Mouse (Mus musculus): Measurements from ENCODE around the gene Gm38655. TPM values are rescaled to one million over a fixed set of nuclear protein-coding genes. Genes with fewer than 3 reads are reported as not detected.

Gene Gm38655
- total and polyA plus RNA-seq, 3 experiments = 0.29 TPM; not detected in 2

DNA sequence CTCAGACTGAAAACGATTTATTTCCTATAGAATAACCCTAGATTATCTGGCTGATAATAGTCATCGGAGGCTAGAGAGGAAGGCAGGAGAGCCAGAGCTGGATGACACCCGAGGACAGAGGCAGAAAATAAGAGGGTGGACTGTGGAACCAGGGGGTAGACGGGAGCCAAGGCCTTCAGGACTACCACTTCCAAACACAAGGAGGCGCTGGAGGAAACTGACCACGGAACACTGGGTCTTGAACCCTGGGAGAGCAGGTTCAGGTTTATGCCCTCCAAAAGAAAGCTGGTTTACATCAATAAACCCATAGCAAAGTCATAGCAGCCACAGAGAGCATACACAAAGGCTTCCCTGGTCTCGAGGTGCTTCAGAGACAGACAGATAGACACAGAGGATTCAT, 51.3 kb downstream of the Gm38655 start:
- Histone ChIP-seq H3K36me3 (ENCODE audit: control insufficient read depth, insufficient read depth, low read length) (no peaks in the 10 kb centered on the region), H3K27ac (no peak overlapping the region), H3K79me2 (replicated peaks; ENCODE audit: control insufficient read depth, insufficient read depth, low read length) (no peaks in the 10 kb centered on the region), H3K4me3 (no peak overlapping the region), H3K27me3 (ENCODE audit: control insufficient read depth, insufficient read depth, low read length) (no peaks in the 10 kb centered on the region), H3K9ac (ENCODE audit: low read depth, low read length) (no peak overlapping the region), H3K4me1 (ENCODE audit: control insufficient read depth, insufficient read depth, low read length) (peaks cover 2% of the 10 kb centered on the region; the same call in 1 of the 2 replicates)
- 32% methylated on average over 7 of the region's 7 CpGs for WGBS
- no peak for TF ChIP-seq EP300 (IDR thresholded peaks at IDR 0.05; ENCODE audit: insufficient read depth, low read depth, low read length)
- no peak for TF ChIP-seq POLR2A (IDR thresholded peaks at IDR 0.05; ENCODE audit: insufficient read depth, low read depth, low read length)
- peak; percentile 61 for TF ChIP-seq CTCF (IDR thresholded peaks at IDR 0.05)
- DNase-seq = no peak
- intact Hi-C loops (cut with DNase I) = no loop called here

Other genes with a start within 250 kb of the Gm38655 start
- gene Mapk8ip3, start 238.5 kb downstream of the Gm38655 start, total RNA-seq (2021) = 10 to 100 TPM; 60.0 to 67.9 TPM
- 74.4 and 105 TPM in 2 replicates for gene Mapk8ip3, start 238.5 kb downstream of the Gm38655 start, polyA plus RNA-seq (2012; rRNA removed)
- gene Jpt2, start 214.8 kb downstream of the Gm38655 start, total RNA-seq (2021) = 1 to 10 TPM; 9.2 TPM
- 4.3 and 5.7 TPM in 2 replicates for gene Jpt2, start 214.8 kb downstream of the Gm38655 start, polyA plus RNA-seq (2012; rRNA removed)
- 1 to 10 TPM; 9.4 to 9.8 TPM for gene Cramp1l, start 159.7 kb downstream of the Gm38655 start, total RNA-seq (2021)
- gene Cramp1l, start 159.7 kb downstream of the Gm38655 start, polyA plus RNA-seq (2012; rRNA removed) = 9.6 and 13.7 TPM in 2 replicates
- gene Ift140, start 159.4 kb downstream of the Gm38655 start, total RNA-seq (2021) = 1 to 10 TPM; 3.1 to 5.0 TPM
- 4.6 and 5.2 TPM in 2 replicates for gene Ift140, start 159.4 kb downstream of the Gm38655 start, polyA plus RNA-seq (2012; rRNA removed)
- 10 to 100 TPM; 40.0 to 45.1 TPM for gene Tmem204, start 91.9 kb downstream of the Gm38655 start, total RNA-seq (2021)
- 77.3 and 82.0 TPM in 2 replicates for gene Tmem204, start 91.9 kb downstream of the Gm38655 start, polyA plus RNA-seq (2012; rRNA removed)
- 10 to 100 TPM; 12.1 to 13.5 TPM for gene Telo2, start 59.5 kb downstream of the Gm38655 start, total RNA-seq (2021)
- gene Telo2, start 59.5 kb downstream of the Gm38655 start, polyA plus RNA-seq (2012; rRNA removed) = 12.7 and 15.5 TPM in 2 replicates
- 1 to 10 TPM; 5.4 to 5.8 TPM for gene Ptx4, start 54.7 kb downstream of the Gm38655 start, total RNA-seq (2021)
- gene Ptx4, start 54.7 kb downstream of the Gm38655 start, polyA plus RNA-seq (2012; rRNA removed) = 0.16 and 0.26 TPM in 2 replicates
- gene Clcn7, start 42.1 kb downstream of the Gm38655 start, total RNA-seq (2021) = 10 to 100 TPM; 25.4 to 28.5 TPM
- gene Clcn7, start 42.1 kb downstream of the Gm38655 start, polyA plus RNA-seq (2012; rRNA removed) = 24.6 and 31.3 TPM in 2 replicates
- not detected for gene Ccdc154, start 13.0 kb downstream of the Gm38655 start, total RNA-seq (2021)
- gene Ccdc154, start 13.0 kb downstream of the Gm38655 start, polyA plus RNA-seq (2012; rRNA removed) = 0.06 TPM in 1 of 2 replicates, not detected in the other
- 10 to 100 TPM; 20.8 to 22.2 TPM for gene BC003965, start 9.1 kb upstream of the Gm38655 start, total RNA-seq (2021)
- gene BC003965, start 9.1 kb upstream of the Gm38655 start, polyA plus RNA-seq (2012; rRNA removed) = 12.1 and 18.6 TPM in 2 replicates
- gene Unkl, start 12.9 kb upstream of the Gm38655 start, total RNA-seq (2021) = 1 to 10 TPM; 7.4 to 7.5 TPM
- gene Unkl, start 12.9 kb upstream of the Gm38655 start, polyA plus RNA-seq (2012; rRNA removed) = 6.6 and 9.1 TPM in 2 replicates
- 10 to 100 TPM; 13.6 to 16.1 TPM for gene Gnptg, start 64.7 kb upstream of the Gm38655 start, total RNA-seq (2021)
- 18.0 and 19.5 TPM in 2 replicates for gene Gnptg, start 64.7 kb upstream of the Gm38655 start, polyA plus RNA-seq (2012; rRNA removed)
- gene Tsr3, start 64.7 kb upstream of the Gm38655 start, total RNA-seq (2021) = 1 to 10 TPM; 6.9 to 8.2 TPM
- gene Tsr3, start 64.7 kb upstream of the Gm38655 start, polyA plus RNA-seq (2012; rRNA removed) = 7.1 TPM in 2 replicates
- gene Baiap3, start 80.9 kb upstream of the Gm38655 start, total RNA-seq (2021) = under 1 TPM; 0.32 to 0.39 TPM
- 0.79 and 1.5 TPM in 2 replicates for gene Baiap3, start 80.9 kb upstream of the Gm38655 start, polyA plus RNA-seq (2012; rRNA removed)
- 10 to 100 TPM; 88.3 to 90.3 TPM for gene Ube2i, start 99.2 kb upstream of the Gm38655 start, total RNA-seq (2021)
- gene Ube2i, start 99.2 kb upstream of the Gm38655 start, polyA plus RNA-seq (2012; rRNA removed) = 69.7 and 94.6 TPM in 2 replicates
- gene Prss34, start 122.9 kb upstream of the Gm38655 start, total RNA-seq (2021) = under 1 TPM; 0.21 to 0.36 TPM
- 0.14 and 0.35 TPM in 2 replicates for gene Prss34, start 122.9 kb upstream of the Gm38655 start, polyA plus RNA-seq (2012; rRNA removed)
- gene Prss28, start 133.2 kb upstream of the Gm38655 start, total RNA-seq (2021) = not detected
- gene Prss28, start 133.2 kb upstream of the Gm38655 start, polyA plus RNA-seq (2012; rRNA removed) = not detected in 2 replicates
- gene Prss29, start 143.2 kb upstream of the Gm38655 start, total RNA-seq (2021) = not detected
- gene Prss29, start 143.2 kb upstream of the Gm38655 start, polyA plus RNA-seq (2012; rRNA removed) = not detected in 2 replicates
- gene Tpsab1, start 170.1 kb upstream of the Gm38655 start, total RNA-seq (2021) = under 1 TPM; 0.70 to 0.82 TPM
- gene Tpsab1, start 170.1 kb upstream of the Gm38655 start, polyA plus RNA-seq (2012; rRNA removed) = 0.12 and 0.31 TPM in 2 replicates
- 1 to 10 TPM; 1.4 to 2.5 TPM for gene Tpsb2, start 190.8 kb upstream of the Gm38655 start, total RNA-seq (2021)
- gene Tpsb2, start 190.8 kb upstream of the Gm38655 start, polyA plus RNA-seq (2012; rRNA removed) = 6.3 and 8.2 TPM in 2 replicates
- not detected for gene Tpsg1, start 193.8 kb upstream of the Gm38655 start, total RNA-seq (2021)
- 0.47 and 0.61 TPM in 2 replicates for gene Tpsg1, start 193.8 kb upstream of the Gm38655 start, polyA plus RNA-seq (2012; rRNA removed)